9 mouse cellular contexts compared by ENCODE assay signal in genomic region chr11:87690054-87690740, GRCm38 (mm10). TPM values are rescaled to one million over a fixed set of nuclear protein-coding genes. Genes with fewer than 3 reads are reported as not detected.
A peak's percentile ranks its signal among the peaks of the same experiment; 100 is the strongest.
DNase-seq lines count a peak whose midpoint lies in the region; ATAC-seq and TF ChIP-seq lines count a peak whose summit lies in the region.
"Had no signal": no experiment of that assay in that cellular context is flagged by ENCODE, and none has a peak within 500 bp of the region (broad histone marks: within the 10 kb centered on the region; RNA-seq: fewer than 3 reads in every experiment).

No protein-coding gene starts in this region.

- H3K36me3 ChIP-seq in lung, embryonic 14.5 days (ENCODE audit: insufficient read depth), result no peaks in the 10 kb centered on the region
- H3K36me3 ChIP-seq in liver, adult 2 months (ENCODE audit: control insufficient read depth, insufficient read depth, low read length), result no peaks in the 10 kb centered on the region
- no peaks in the 10 kb centered on the region for H3K36me3 ChIP-seq in stomach, embryonic 14.5 days (ENCODE audit: control insufficient read depth, insufficient read depth, low read length)

- H3K27me3 ChIP-seq in lung, embryonic 14.5 days (ENCODE audit: insufficient read depth, low read length), result no peaks in the 10 kb centered on the region
- no peaks in the 10 kb centered on the region for H3K27me3 ChIP-seq in liver, adult 2 months (ENCODE audit: control insufficient read depth, insufficient read depth, low read length)
- H3K27me3 ChIP-seq in stomach, embryonic 14.5 days (ENCODE audit: control insufficient read depth, insufficient read depth, low read length), result no peaks in the 10 kb centered on the region

- H3K4me3 ChIP-seq in lung, embryonic 14.5 days (ENCODE audit: low read depth, low read length), result 0 out of 2 replicates have a peak overlapping the region, but pooled peaks have one; percentile 12
- no peak overlapping the region; the same call in 1 of the 2 replicates for H3K4me3 ChIP-seq in liver, adult 2 months (ENCODE audit: insufficient read depth, low read depth, low read length)
- no peak overlapping the region for H3K4me3 ChIP-seq in stomach, embryonic 14.5 days (ENCODE audit: low read depth, low read length)

- H3K4me2 ChIP-seq in lung, embryonic 14.5 days, result peak overlapping the region; percentile 53
- peak overlapping the region; percentile 21 for H3K4me2 ChIP-seq in stomach, embryonic 14.5 days (replicated peaks; ENCODE audit: low read depth, low read length)

- DNase-seq in lung, embryonic 14.5 days, result no peak
- no peak for DNase-seq in lung, postnatal 25 days (ENCODE audit: low spot score)
- DNase-seq in liver, adult 2 months (ENCODE audit: extremely low read depth, low read depth, low spot score), result peak; percentile 94
- no peak for DNase-seq in testis, postnatal 10 days (ENCODE audit: low spot score)
- no peak for DNase-seq in thymus, postnatal 10 days (ENCODE audit: low spot score in 2 of 2)
- DNase-seq: gastrocnemius, postnatal 14 days; thymus, postnatal 14 days had no signal

- H3K9me3 ChIP-seq in lung, embryonic 14.5 days (ENCODE audit: low read depth, low read length), result no peaks in the 10 kb centered on the region
- no peaks in the 10 kb centered on the region for H3K9me3 ChIP-seq in stomach, embryonic 14.5 days (ENCODE audit: control insufficient read depth, low read depth, low read length)

- no peak for TF ChIP-seq CTCF in lung, embryonic 14.5 days (IDR thresholded peaks at IDR 0.05; ENCODE audit: low read depth)
- TF ChIP-seq CTCF in liver, adult 2 months (IDR thresholded peaks at IDR 0.05; ENCODE audit: low read depth, low read length), result no peak

- peak overlapping the region; percentile 32 for H3K9ac ChIP-seq in lung, embryonic 14.5 days
- H3K9ac ChIP-seq in liver, adult 2 months (ENCODE audit: low read depth, low read length), result peak overlapping the region; percentile 41
- H3K9ac ChIP-seq in stomach, embryonic 14.5 days (replicated peaks; ENCODE audit: low read depth, low read length), result no peak overlapping the region

- peaks cover 10% of the 10 kb centered on the region; the same call in 1 of the 2 replicates for H3K79me2 ChIP-seq in liver, adult 2 months (ENCODE audit: control insufficient read depth, insufficient read depth, low read length)

- 34% methylated on average over 16 of the region's 16 CpGs for WGBS in lung, embryonic 14.5 days
- WGBS in liver, adult 2 months, result 16% methylated on average over 16 of the region's 16 CpGs
- 50% methylated on average over 16 of the region's 16 CpGs for WGBS in stomach, embryonic 14.5 days

- peak; percentile 39 for ATAC-seq in lung, embryonic 14.5 days (ENCODE audit: insufficient read depth)
- ATAC-seq in erythroblast, adult 5-6 weeks (replicated peaks; ENCODE audit: low FRiP score, poor library complexity, severe bottlenecking), result peak; percentile 79
- ATAC-seq in stomach, embryonic 14.5 days (ENCODE audit: insufficient number of reproducible peaks, insufficient read depth, low FRiP score, low read depth), result 0 out of 2 replicates have a peak, but pooled peaks have one; percentile 46

- H3K4me1 ChIP-seq in lung, embryonic 14.5 days (ENCODE audit: insufficient read depth), result peaks cover 6% of the 10 kb centered on the region
- H3K4me1 ChIP-seq in liver, adult 2 months (ENCODE audit: control insufficient read depth, insufficient read depth, low read length), result peaks cover 49% of the 10 kb centered on the region
- H3K4me1 ChIP-seq in stomach, embryonic 14.5 days (ENCODE audit: control insufficient read depth, insufficient read depth, low read length), result peaks cover 20% of the 10 kb centered on the region

- peak overlapping the region; percentile 92 for H3K27ac ChIP-seq in lung, embryonic 14.5 days (ENCODE audit: low read depth)
- peak overlapping the region; percentile 62 for H3K27ac ChIP-seq in liver, adult 2 months (replicated peaks; ENCODE audit: insufficient read depth, low read depth, low read length)
- peak overlapping the region; percentile 89 for H3K27ac ChIP-seq in stomach, embryonic 14.5 days (ENCODE audit: low read length)

- no peak for TF ChIP-seq POLR2A in liver, adult 2 months (IDR thresholded peaks at IDR 0.05; ENCODE audit: extremely low read depth, insufficient read depth, low read length)

RNA-seq across cellular contexts. Expression of gene Rnf43, which starts 27.7 kb away (rescaled TPM):
- 18.0 and 21.5 TPM in 2 replicates for polyA plus RNA-seq in lung, embryonic 14.5 days (2014; fragmentation: Nextera tagmentation; extraction: Ambion mirVana)
- total RNA-seq in erythroblast, adult 5-6 weeks (2015; ENCODE audit: low replicate concordance), result not detected in 2 replicates
- 0.98 and 1.0 TPM in 2 replicates for total RNA-seq in erythroblast, adult 5-6 weeks (2017; ENCODE audit: low replicate concordance)
- total RNA-seq in liver, adult 2 months (2014; rRNA removed), result 13.2 and 14.1 TPM in 2 replicates
- polyA plus RNA-seq in liver, adult 2 months (2012; rRNA removed), result 19.3 and 19.5 TPM in 2 replicates
- 19.7 and 20.2 TPM in 2 replicates for polyA plus RNA-seq in stomach, embryonic 14.5 days (2014; fragmentation: Nextera tagmentation; extraction: Ambion mirVana)

RNA-seq across cellular contexts. Expression of gene Supt4a, which starts 47.2 kb away (rescaled TPM):
- 145 and 146 TPM in 2 replicates for polyA plus RNA-seq in lung, embryonic 14.5 days (2014; fragmentation: Nextera tagmentation; extraction: Ambion mirVana)
- 133 and 166 TPM in 2 replicates for total RNA-seq in erythroblast, adult 5-6 weeks (2015; ENCODE audit: low replicate concordance)
- total RNA-seq in erythroblast, adult 5-6 weeks (2017; ENCODE audit: low replicate concordance), result 103 and 121 TPM in 2 replicates
- 59.9 and 63.8 TPM in 2 replicates for total RNA-seq in liver, adult 2 months (2014; rRNA removed)
- 41.9 and 46.5 TPM in 2 replicates for polyA plus RNA-seq in liver, adult 2 months (2012; rRNA removed)
- polyA plus RNA-seq in stomach, embryonic 14.5 days (2014; fragmentation: Nextera tagmentation; extraction: Ambion mirVana), result 133 and 151 TPM in 2 replicates
